In genomic region chr13:101751816-101752215, GRCm38 (mm10) we compare ENCODE assay signal across 23 mouse cellular contexts. TPM values are rescaled to one million over a fixed set of nuclear protein-coding genes. Genes with fewer than 3 reads are reported as not detected.
DNase-seq lines count a peak whose midpoint lies in the region; ATAC-seq and TF ChIP-seq lines count a peak whose summit lies in the region.
"Had no signal": no experiment of that assay in that cellular context is flagged by ENCODE, and none has a peak within 500 bp of the region (broad histone marks: within the 10 kb centered on the region; RNA-seq: fewer than 3 reads in every experiment).

No protein-coding gene starts in this region.

- no peaks in the 10 kb centered on the region for H3K36me3 ChIP-seq in ES-E14 (ENCODE audit: control insufficient read depth, insufficient read depth, low read length, poor library complexity, severe bottlenecking)

- intact Hi-C loops in gastrocnemius, adult 2 months (cut with DNase I), result no loop called here
- intact Hi-C loops in gastrocnemius, postnatal 14 days (cut with DNase I; ENCODE audit: low total_unique reads), result no loop called here

- H3K27ac ChIP-seq in gastrocnemius, adult 2 months, result peak overlapping the region; percentile 35
- no peak overlapping the region for H3K27ac ChIP-seq in ES-E14 (ENCODE audit: insufficient read depth, low read depth, low read length, poor library complexity, severe bottlenecking)
- H3K27ac ChIP-seq in brown adipose tissue, adult 24 weeks (replicated peaks; ENCODE audit: low read depth, low read length), result 0 out of 2 replicates have a peak overlapping the region, but pooled peaks have one; percentile 5
- H3K27ac ChIP-seq: embryonic facial prominence, embryonic 10.5 days; embryonic facial prominence, embryonic 13.5 days; forebrain, embryonic 12.5 days; forebrain, embryonic 15.5 days; hindbrain, embryonic 12.5 days; hindbrain, embryonic 15.5 days; intestine, embryonic 15.5 days had no signal

- H3K4me1 ChIP-seq in ES-E14 (ENCODE audit: control insufficient read depth in 2 of 2, insufficient read depth in 2 of 2, low read length in 2 of 2, poor library complexity in 1 of 2), result peaks cover 0 to 17% of the 10 kb centered on the region in 2 experiments; a peak in 3 of 4 replicates
- peaks cover 10% of the 10 kb centered on the region for H3K4me1 ChIP-seq in brown adipose tissue, adult 24 weeks (ENCODE audit: control insufficient read depth, insufficient read depth, insufficient read length, low read length)

- TF ChIP-seq CTCF in gastrocnemius, adult 2 months (IDR thresholded peaks at IDR 0.05), result no peak

- DNase-seq in gastrocnemius, adult 2 months, result no peak
- DNase-seq in gastrocnemius, postnatal 14 days, result no peak
- peak; percentile 38 for DNase-seq in ES-E14 (ENCODE audit: low read depth, low spot score)
- no peak for DNase-seq in kidney, postnatal 4 days
- no peak for DNase-seq in embryo, embryonic 11 days
- DNase-seq: adrenal gland, adult 2 months; adrenal gland, postnatal 36 days; cerebellum, adult 11 months; cerebellum, adult 2 months; cerebellum, adult 9-11 months; cerebellum, postnatal 25 days; gastrocnemius, postnatal 10 days; heart, adult 11 months had no signal

- no peaks in the 10 kb centered on the region for H3K9me3 ChIP-seq in ES-E14 (ENCODE audit: control insufficient read depth, insufficient read depth, low read depth, low read length)
- H3K9me3 ChIP-seq: embryonic facial prominence, embryonic 10.5 days; embryonic facial prominence, embryonic 13.5 days; forebrain, embryonic 12.5 days; forebrain, embryonic 15.5 days; hindbrain, embryonic 12.5 days; hindbrain, embryonic 15.5 days; intestine, embryonic 15.5 days had no signal

- H3K9ac ChIP-seq in ES-E14 (ENCODE audit: insufficient read depth, low read depth, low read length, poor library complexity, severe bottlenecking), result no peak overlapping the region
- H3K9ac ChIP-seq: embryonic facial prominence, embryonic 13.5 days; forebrain, embryonic 12.5 days; forebrain, embryonic 15.5 days; hindbrain, embryonic 12.5 days; hindbrain, embryonic 15.5 days; intestine, embryonic 15.5 days had no signal

- no peak for ATAC-seq in megakaryocyte, adult 5-6 weeks (ENCODE audit: poor library complexity, severe bottlenecking)
- ATAC-seq: forebrain, embryonic 15.5 days; intestine, embryonic 15.5 days had no signal

- in situ Hi-C loops in ES-E14 (cut with MboI; ENCODE audit: low sequenced_read_pairs in 2 of 2, unreplicated experiment in 2 of 2), result no loop called here

- H3K4me3 ChIP-seq in gastrocnemius, adult 2 months, result peak overlapping the region; percentile 22
- H3K4me3 ChIP-seq in ES-E14 (ENCODE audit: insufficient read depth in 1 of 2, low read depth in 1 of 2, low read length in 2 of 2, poor library complexity in 1 of 2, severe bottlenecking in 1 of 2), result no peak overlapping the region
- H3K4me3 ChIP-seq in brown adipose tissue, adult 24 weeks (ENCODE audit: insufficient read depth, low read depth, low read length), result no peak overlapping the region
- H3K4me3 ChIP-seq: embryonic facial prominence, embryonic 10.5 days; embryonic facial prominence, embryonic 13.5 days; erythroblast, embryonic 14.5 days; forebrain, embryonic 12.5 days; forebrain, embryonic 15.5 days; hindbrain, embryonic 12.5 days; hindbrain, embryonic 15.5 days; intestine, embryonic 15.5 days had no signal

TF ChIP-seq in ES-E14, 5 proteins besides CTCF, POLR2A, EP300 and RAD21:
- TF ChIP-seq ZC3H11A (IDR thresholded peaks at IDR 0.05; ENCODE audit: borderline replicate concordance, low read depth, low read length) (no peak), MAFK (IDR thresholded peaks at IDR 0.05; ENCODE audit: insufficient read depth, low read depth, low read length) (no peak), CHD2 (IDR thresholded peaks at IDR 0.05; ENCODE audit: low read depth, low read length) (no peak), ZNF384 (IDR thresholded peaks at IDR 0.05; ENCODE audit: low read depth, low read length) (no peak), HCFC1 (IDR thresholded peaks at IDR 0.05; ENCODE audit: borderline replicate concordance, insufficient read depth, low read length) (no peak)

RNA-seq across cellular contexts. Expression of gene Pik3r1, which starts 16.2 kb away (rescaled TPM):
- 10 to 100 TPM; 41.3 to 52.1 TPM for total RNA-seq in gastrocnemius, adult 2 months (2021)
- 10 to 100 TPM; 26.3 to 38.8 TPM for total RNA-seq in gastrocnemius, postnatal 14 days (2021)
- total RNA-seq in ES-E14 (2012; rRNA removed), result 6.7 and 7.3 TPM in 2 replicates
- 52.1 and 81.4 TPM in 2 replicates for polyA plus RNA-seq in brown adipose tissue, adult 24 weeks (2012; ENCODE audit: insufficient read depth, insufficient read length, missing spikeins)
- 67.7 and 93.8 TPM in 2 replicates for total RNA-seq in megakaryocyte, adult 5-6 weeks (2015)
- 56.5 and 69.6 TPM in 2 replicates for total RNA-seq in megakaryocyte, adult 5-6 weeks (2017)
